Mouse (Mus musculus) MEL (cell line): Measurements from ENCODE around the gene Sult2b1. TPM values are rescaled to one million over a fixed set of nuclear protein-coding genes. Genes with fewer than 3 reads are reported as not detected.

Source experiments
- DNase-seq: peaks from one replicate; pipeline ENCODE4 v3.0.0; 2011; ENCODE audit warnings: low read depth, low spot score
- H3K27ac ChIP-seq: 2 replicates; pipeline ENCODE4 v1.5.1; 2012; ENCODE audit warnings: low read depth, mild to moderate bottlenecking, control low read depth, low read length, moderate library complexity; ENCODE audit not compliant: control insufficient read depth
- H3K27me3 ChIP-seq, 2 experiments: fragments of 150-350 bp in 1 of 2; sonication (generic) in 1 of 2; 2 replicates each; pipeline ENCODE4 v1.6.1; 2012; ENCODE audit warnings: low read length in 2 of 2, mild to moderate bottlenecking in 2 of 2, improper control_type of control experiment in 1 of 2, moderate library complexity in 1 of 2; ENCODE audit not compliant: insufficient read depth in 2 of 2, control insufficient read depth in 1 of 2
- H3K36me3 ChIP-seq, 2 experiments: 2 replicates each; pipeline ENCODE4 v1.6.1; 2012 to 2014; ENCODE audit warnings: low read length in 2 of 2, improper control_type of control experiment in 1 of 2, inconsistent platforms in 1 of 2, mild to moderate bottlenecking in 1 of 2; ENCODE audit not compliant: insufficient read depth in 2 of 2, control insufficient read depth in 1 of 2
- H3K4me1 ChIP-seq, 2 experiments: fragments of 150-350 bp in 1 of 2; sonication (generic) in 1 of 2; 2 replicates each; pipeline ENCODE4 v1.6.1; 2012; ENCODE audit warnings: low read length in 2 of 2, improper control_type of control experiment in 1 of 2, mild to moderate bottlenecking in 1 of 2; ENCODE audit not compliant: insufficient read depth in 2 of 2, control insufficient read depth in 1 of 2
- H3K4me3 ChIP-seq, 2 experiments: fragments of 150-350 bp in 1 of 2; sonication (generic) in 1 of 2; 2 replicates each; pipeline ENCODE4 v1.5.1; 2012; ENCODE audit warnings: low read depth in 2 of 2, low read length in 2 of 2, mild to moderate bottlenecking in 2 of 2, moderate library complexity in 2 of 2, control low read depth in 1 of 2, improper control_type of control experiment in 1 of 2; ENCODE audit not compliant: control insufficient read depth in 1 of 2, insufficient read depth in 1 of 2
- H3K79me2 ChIP-seq: 2 replicates; pipeline ENCODE4 v1.6.1; 2012; ENCODE audit warnings: mild to moderate bottlenecking, low read length, moderate library complexity; ENCODE audit not compliant: control insufficient read depth, poor library complexity, insufficient read depth
- H3K9ac ChIP-seq: 2 replicates; pipeline ENCODE4 v1.6.1; 2012; ENCODE audit warnings: low read depth, mild to moderate bottlenecking, control low read depth, low read length, moderate library complexity; ENCODE audit not compliant: control insufficient read depth, poor library complexity, severe bottlenecking
- H3K9me3 ChIP-seq: fragments of 150-350 bp; sonication (generic); replicated peaks from 2 replicates; pipeline ENCODE4 v1.6.1; 2012; ENCODE audit warnings: mild to moderate bottlenecking, low read length, improper control_type of control experiment, moderate library complexity; ENCODE audit not compliant: insufficient read depth
- BHLHE40 ChIP-seq: IDR thresholded peaks from 2 replicates; pipeline ENCODE4 v1.6.1; 2012; ENCODE audit warnings: low read depth, mild to moderate bottlenecking, inconsistent platforms, low read length, improper control_type of control experiment, borderline replicate concordance
- E2F4 ChIP-seq: IDR thresholded peaks from 2 replicates; pipeline ENCODE4 v1.6.1; 2011; ENCODE audit warnings: low read depth, low read length, improper control_type of control experiment, borderline replicate concordance
- ELF1 ChIP-seq: IDR thresholded peaks from 2 replicates; pipeline ENCODE4 v1.6.1; 2014; ENCODE audit warnings: low read depth, mild to moderate bottlenecking, inconsistent platforms, low read length, improper control_type of control experiment, moderate library complexity
- EP300 ChIP-seq, 2 experiments: IDR thresholded peaks; 2 replicates each; pipeline ENCODE4 v1.6.1; 2011; ENCODE audit warnings: improper control_type of control experiment in 2 of 2, low read length in 2 of 2, low read depth in 1 of 2, mild to moderate bottlenecking in 1 of 2
- GATA1 ChIP-seq: IDR thresholded peaks from 2 replicates; pipeline ENCODE4 v1.6.1; 2011; ENCODE audit warnings: low read depth, low read length, improper control_type of control experiment
- HCFC1 ChIP-seq: IDR thresholded peaks from 2 replicates; pipeline ENCODE4 v1.6.1; 2012; ENCODE audit warnings: low read depth, mild to moderate bottlenecking, inconsistent platforms, low read length, improper control_type of control experiment, moderate library complexity
- MAX ChIP-seq: IDR thresholded peaks from 2 replicates; pipeline ENCODE4 v1.6.1; 2011; ENCODE audit warnings: low read length, improper control_type of control experiment
- MAZ ChIP-seq: IDR thresholded peaks from 2 replicates; pipeline ENCODE4 v1.6.1; 2012; ENCODE audit warnings: low read depth, mild to moderate bottlenecking, inconsistent platforms, low read length, improper control_type of control experiment
- MXI1 ChIP-seq: IDR thresholded peaks from 2 replicates; pipeline ENCODE4 v1.6.1; 2011; ENCODE audit warnings: mild to moderate bottlenecking, low read depth, low read length, improper control_type of control experiment
- POLR2A ChIP-seq, 2 experiments: IDR thresholded peaks; 2 replicates each; pipeline ENCODE4 v1.6.1; 2011 to 2012; ENCODE audit warnings: low read length in 2 of 2, mild to moderate bottlenecking in 2 of 2, control low read depth in 1 of 2, improper control_type of control experiment in 1 of 2, low read depth in 1 of 2, moderate library complexity in 1 of 2; ENCODE audit not compliant: control insufficient read depth in 1 of 2, insufficient read depth in 1 of 2, poor library complexity in 1 of 2
- SIN3A ChIP-seq: IDR thresholded peaks from 2 replicates; pipeline ENCODE4 v1.6.1; 2012; ENCODE audit warnings: low read length, improper control_type of control experiment, inconsistent platforms
- TBP ChIP-seq: IDR thresholded peaks from 2 replicates; pipeline ENCODE4 v1.8.0; 2011; ENCODE audit warnings: low read depth, low read length, improper control_type of control experiment
- USF1 ChIP-seq: IDR thresholded peaks from 2 replicates; pipeline ENCODE4 v1.6.1; 2014; ENCODE audit warnings: low read depth, mild to moderate bottlenecking, inconsistent platforms, low read length, improper control_type of control experiment, moderate library complexity
- USF2 ChIP-seq, 2 experiments: IDR thresholded peaks; 2 replicates each; pipeline ENCODE4 v1.6.1; 2011 to 2012; ENCODE audit warnings: improper control_type of control experiment in 2 of 2, low read length in 2 of 2, borderline replicate concordance in 1 of 2, inconsistent platforms in 1 of 2, low read depth in 1 of 2, mild to moderate bottlenecking in 1 of 2; ENCODE audit not compliant: insufficient read depth in 1 of 2
- ZNF384 ChIP-seq: IDR thresholded peaks from 2 replicates; pipeline ENCODE4 v1.6.1; 2012; ENCODE audit warnings: low read depth, mild to moderate bottlenecking, inconsistent platforms, low read length, improper control_type of control experiment
- polyA plus RNA-seq, 2 experiments: library from polyadenylated mRNA; stranded (reverse) in 1 of 2; unstranded in 1 of 2; fragments of >175 nt in 1 of 2; fragments of >200 nt in 1 of 2; gene quantifications; 2 replicates each; pipeline versions ENCODE4 v1.2.1 to v1.2.4; 2012; ENCODE audit warnings: low replicate concordance in 2 of 2, low read depth in 1 of 2; ENCODE audit not compliant: insufficient read length in 2 of 2, insufficient read depth in 1 of 2, missing spikeins in 1 of 2
- total RNA-seq: library from RNA; depleted of rRNA; stranded (reverse); fragments of 300-350 nt; gene quantifications from 2 replicates; pipeline ENCODE4 v1.2.3, GENCODE M21; 2012

Gene Sult2b1
- total and polyA plus RNA-seq, 3 experiments, result 0.08 to 0.47 TPM; not detected in 1

- Histone ChIP-seq H3K36me3 (peaks cover 2 to 13% of the 10 kb centered on the region in 2 experiments; a peak in 3 of 4 replicates), H3K79me2 (peaks cover 12% of the 10 kb centered on the region)
- no peak for TF ChIP-seq USF1
- no peak for TF ChIP-seq ZNF384
- no peak for TF ChIP-seq MAZ
- no peak for TF ChIP-seq HCFC1
- TF ChIP-seq SIN3A, result no peak
- TF ChIP-seq EP300 (IDR thresholded peaks at IDR 0.05; ENCODE audit: low read depth in 1 of 2, low read length in 2 of 2), result no peak
- no peak for TF ChIP-seq GATA1
- no peak for TF ChIP-seq MXI1
- TF ChIP-seq E2F4, result no peak
- TF ChIP-seq ELF1, result no peak
- TF ChIP-seq BHLHE40, result no peak
- TF ChIP-seq USF2 (IDR thresholded peaks at IDR 0.05; ENCODE audit: borderline replicate concordance in 1 of 2, insufficient read depth in 1 of 2, low read depth in 1 of 2, low read length in 2 of 2), result no peak
- TF ChIP-seq MAX, result no peak
- no peak for TF ChIP-seq TBP
Observed at GRCm38 (mm10) chr7:45815984-45816351, 31.5 kb upstream of the Sult2b1 start.

DNA sequence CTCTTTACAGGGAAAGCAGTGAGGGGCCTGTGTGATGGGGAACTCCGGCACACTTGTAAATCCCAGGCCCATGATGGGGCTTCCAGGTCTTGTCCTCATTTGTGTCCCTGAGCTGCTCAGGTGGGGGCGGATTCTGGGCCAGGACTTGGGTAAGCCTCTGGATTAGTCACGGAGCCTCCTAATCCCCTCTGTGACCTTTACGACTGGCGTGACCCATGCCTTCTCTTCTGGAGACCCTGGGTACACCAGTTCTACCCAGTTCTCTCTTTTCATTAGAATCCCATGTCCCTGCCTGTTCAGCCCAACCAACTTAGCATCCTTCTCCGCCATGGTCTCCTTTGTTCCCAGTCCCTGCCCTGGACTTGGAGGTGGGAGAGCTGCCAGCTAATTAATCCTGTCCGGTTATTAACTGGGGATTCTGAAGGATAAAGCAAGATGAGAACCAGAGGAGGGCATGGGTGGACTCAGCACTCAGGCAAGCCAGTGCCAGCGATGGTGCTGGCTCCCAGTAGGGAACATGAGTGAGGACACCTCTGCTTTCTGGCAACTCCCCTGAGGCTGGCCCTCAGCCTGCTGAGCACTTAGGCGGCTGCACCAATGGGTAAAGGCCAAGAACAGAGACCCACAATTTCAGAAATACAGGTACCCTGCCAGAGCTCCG lies 31.0 kb upstream of the Sult2b1 start:
- peaks cover 12% of the 10 kb centered on the region for H3K79me2 ChIP-seq
- no peak for TF ChIP-seq POLR2A (IDR thresholded peaks at IDR 0.05; ENCODE audit: control insufficient read depth in 1 of 2, insufficient read depth in 1 of 2, low read depth in 1 of 2, low read length in 2 of 2, poor library complexity in 1 of 2)
- no peak overlapping the region for H3K4me3 ChIP-seq
- H3K27me3 ChIP-seq, result no peaks in the 10 kb centered on the region
- no peak overlapping the region for H3K9ac ChIP-seq
- H3K27ac ChIP-seq, result no peak overlapping the region
- H3K4me1 ChIP-seq, result peaks cover 11 to 22% of the 10 kb centered on the region in 2 experiments
- no peak for DNase-seq
- peaks cover 4 to 13% of the 10 kb centered on the region in 2 experiments; a peak in 3 of 4 replicates for H3K36me3 ChIP-seq
- H3K9me3 ChIP-seq, result no peaks in the 10 kb centered on the region

More at GRCm38 (mm10) chr7:45815984-45816351, 31.5 kb upstream of the Sult2b1 start:
- H3K4me1 ChIP-seq, result peaks cover 11 to 22% of the 10 kb centered on the region in 2 experiments
- no peak for DNase-seq
- H3K4me3 ChIP-seq, result no peak overlapping the region
- no peak overlapping the region for H3K9ac ChIP-seq
- no peaks in the 10 kb centered on the region for H3K27me3 ChIP-seq
- H3K9me3 ChIP-seq, result no peaks in the 10 kb centered on the region
- H3K27ac ChIP-seq, result no peak overlapping the region
